Mouse (Mus musculus): ENCODE results near the gene Gtf3c2. TPM values are rescaled to one million over a fixed set of nuclear protein-coding genes. Genes with fewer than 3 reads are reported as not detected.

Gtf3c2 gene
- total RNA-seq, 2 experiments from 2014 or later = 50.5 to 53.6 TPM

GRCm38 (mm10) chr5:31198616-31199320, 18.8 kb upstream of the Gtf3c2 start:
- no peak for DNase-seq (ENCODE audit: low spot score in 2 of 2)

GRCm38 (mm10) chr5:31198170-31198569, 18.2 kb upstream of the Gtf3c2 start:
- no peak for DNase-seq (ENCODE audit: low spot score in 2 of 2)

- no peak for DNase-seq (ENCODE audit: low spot score in 2 of 2)
These were observed 17.1 kb upstream of the Gtf3c2 start for GRCm38 (mm10) chr5:31197072-31197471.

GRCm38 (mm10) chr5:31196207-31196606, 16.3 kb upstream of the Gtf3c2 start:
- DNase-seq (ENCODE audit: low spot score in 2 of 2) = no peak

- no peak for DNase-seq (ENCODE audit: low spot score in 2 of 2)
These were observed 15.7 kb upstream of the Gtf3c2 start for GRCm38 (mm10) chr5:31195671-31196070.

- DNase-seq (ENCODE audit: low spot score in 2 of 2) = no peak
These were observed 14.8 kb upstream of the Gtf3c2 start for GRCm38 (mm10) chr5:31194486-31195485.

- no peak for DNase-seq (ENCODE audit: low spot score in 2 of 2)
These were observed 13.8 kb upstream of the Gtf3c2 start for GRCm38 (mm10) chr5:31193631-31194281.

- DNase-seq (ENCODE audit: low spot score in 2 of 2) = peak; percentile 100
These were observed 13.1 kb upstream of the Gtf3c2 start, which contains the start of the genes Snx17 and Eif2b4 for GRCm38 (mm10) chr5:31192939-31193630. Gene Snx17 (plus strand): TSS chr5:31193227. Gene Eif2b4 (minus strand): TSS chr5:31193430.

GRCm38 (mm10) chr5:31192045-31192938, 12.3 kb upstream of the Gtf3c2 start:
- DNase-seq (ENCODE audit: low spot score in 2 of 2) = no peak

- no peak for DNase-seq (ENCODE audit: low spot score in 2 of 2)
These were observed 10.3 kb upstream of the Gtf3c2 start for GRCm38 (mm10) chr5:31190201-31190600.

GRCm38 (mm10) chr5:31188223-31188840, 8.4 kb upstream of the Gtf3c2 start:
- DNase-seq (ENCODE audit: low spot score in 2 of 2) = no peak

GRCm38 (mm10) chr5:31183678-31184077, 3.7 kb upstream of the Gtf3c2 start:
- no peak for DNase-seq (ENCODE audit: low spot score in 2 of 2)

- DNase-seq (ENCODE audit: low spot score in 2 of 2) = no peak
These were observed 1.3 kb upstream of the Gtf3c2 start for GRCm38 (mm10) chr5:31181183-31181770.

- peak in 1 of 2 experiments; percentile 21 for DNase-seq (ENCODE audit: low spot score in 2 of 2)
These were observed 611 bp downstream of the Gtf3c2 start for GRCm38 (mm10) chr5:31179301-31179765.

- no peak for DNase-seq (ENCODE audit: low spot score in 2 of 2)
These were observed 11.3 kb downstream of the Gtf3c2 start for GRCm38 (mm10) chr5:31168630-31169029.

- DNase-seq (ENCODE audit: low spot score in 2 of 2) = no peak
These were observed 15.1 kb downstream of the Gtf3c2 start for GRCm38 (mm10) chr5:31164878-31165277.

- no peak for DNase-seq (ENCODE audit: low spot score in 2 of 2)
These were observed 17.5 kb downstream of the Gtf3c2 start for GRCm38 (mm10) chr5:31162462-31162861.

GRCm38 (mm10) chr5:31154152-31154553, 25.8 kb downstream of the Gtf3c2 start, which contains the start of gene Mpv17:
Gene Mpv17 (minus strand): TSS chr5:31154251.
- DNase-seq (ENCODE audit: low spot score in 2 of 2) = peak; percentile 79 to 83
